Mouse (Mus musculus): Measurements from ENCODE around the gene Syne1. TPM values are rescaled to one million over a fixed set of nuclear protein-coding genes. Genes with fewer than 3 reads are reported as not detected.
A peak's percentile ranks its signal among the peaks of the same experiment; 100 is the strongest.

The Syne1 gene
- polyA plus RNA-seq, 1 experiment from 2014 or later = 17.8 TPM

DNA sequence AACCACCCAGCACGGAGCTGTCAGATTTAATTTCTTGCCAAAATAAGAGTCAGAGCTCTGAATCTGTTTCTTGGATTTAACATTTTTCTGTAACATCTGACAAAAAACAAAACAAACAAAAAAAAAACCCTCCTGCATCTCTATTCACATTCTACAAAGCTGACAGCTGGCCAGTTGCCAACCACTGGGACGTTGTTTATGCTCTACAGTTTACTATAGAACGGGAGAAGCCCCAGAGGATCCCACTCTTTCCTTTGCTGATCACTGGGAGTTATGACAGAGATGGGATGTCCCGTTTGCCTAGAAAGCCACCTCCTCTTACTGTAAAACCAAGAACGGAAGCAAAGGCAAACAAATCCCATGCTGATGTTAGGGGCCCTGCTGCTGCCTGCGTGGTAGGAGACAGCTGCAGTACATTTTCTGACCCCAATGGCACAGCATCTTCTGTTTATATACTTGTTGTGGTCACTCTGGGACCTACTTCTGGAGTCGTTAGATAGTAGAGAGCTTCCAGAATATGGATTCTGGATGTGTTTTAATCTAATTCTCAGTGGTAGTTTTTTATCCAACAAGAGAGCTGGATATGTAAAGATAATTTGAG lies 255.9 kb downstream of the Syne1 start:
- 25% methylated on average over 7 of the region's 7 CpGs for WGBS
- Histone ChIP-seq H3K9ac (replicated peaks; ENCODE audit: low read length) (no peak overlapping the region), H3K4me2 (ENCODE audit: low read length) (no peak overlapping the region), H3K9me3 (ENCODE audit: control insufficient read depth, low read length) (no peaks in the 10 kb centered on the region), H3K4me3 (replicated peaks; ENCODE audit: low read depth, low read length) (no peak overlapping the region), H3K27me3 (ENCODE audit: control insufficient read depth, insufficient read depth, low read length) (no peaks in the 10 kb centered on the region), H3K27ac (replicated peaks; ENCODE audit: low read depth, low read length) (no peak overlapping the region), H3K4me1 (ENCODE audit: control insufficient read depth, insufficient read depth, low read length) (peaks cover 3% of the 10 kb centered on the region; the same call in 1 of the 2 replicates), H3K36me3 (ENCODE audit: control insufficient read depth, insufficient read depth, low read length) (no peaks in the 10 kb centered on the region)
- no peak; the same call in 1 of the 2 replicates for ATAC-seq (ENCODE audit: low FRiP score, low TSS enrichment)
- DNase-seq = peak; percentile 71

DNA sequence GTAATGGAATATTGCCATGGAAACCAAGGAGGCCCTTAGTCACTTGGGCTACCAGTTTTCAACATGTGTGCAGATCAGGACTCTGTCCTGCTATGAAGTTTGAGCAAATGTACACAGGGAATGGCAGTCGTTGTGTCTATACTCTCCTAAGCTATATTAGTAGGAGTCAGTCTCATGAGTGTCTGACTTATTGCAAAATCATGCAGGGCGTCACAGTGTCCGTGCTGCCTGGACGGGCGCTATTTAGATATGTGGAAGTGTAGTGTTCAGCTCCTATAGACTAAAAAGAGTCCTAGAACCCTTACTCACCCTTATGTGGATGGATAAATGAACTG lies 261.7 kb downstream of the Syne1 start:
- Histone ChIP-seq H3K4me3 (replicated peaks; ENCODE audit: low read depth, low read length) (no peak overlapping the region), H3K9ac (replicated peaks; ENCODE audit: low read length) (no peak overlapping the region), H3K4me2 (ENCODE audit: low read length) (no peak overlapping the region), H3K9me3 (ENCODE audit: control insufficient read depth, low read length) (no peaks in the 10 kb centered on the region), H3K36me3 (ENCODE audit: control insufficient read depth, insufficient read depth, low read length) (no peaks in the 10 kb centered on the region), H3K27me3 (ENCODE audit: control insufficient read depth, insufficient read depth, low read length) (no peaks in the 10 kb centered on the region), H3K27ac (replicated peaks; ENCODE audit: low read depth, low read length) (no peak overlapping the region), H3K4me1 (ENCODE audit: control insufficient read depth, insufficient read depth, low read length) (no peaks in the 10 kb centered on the region)
- DNase-seq (no peak), ATAC-seq (ENCODE audit: low FRiP score, low TSS enrichment) (no peak)
- WGBS = 91% methylated on average over 5 of the region's 5 CpGs

DNA sequence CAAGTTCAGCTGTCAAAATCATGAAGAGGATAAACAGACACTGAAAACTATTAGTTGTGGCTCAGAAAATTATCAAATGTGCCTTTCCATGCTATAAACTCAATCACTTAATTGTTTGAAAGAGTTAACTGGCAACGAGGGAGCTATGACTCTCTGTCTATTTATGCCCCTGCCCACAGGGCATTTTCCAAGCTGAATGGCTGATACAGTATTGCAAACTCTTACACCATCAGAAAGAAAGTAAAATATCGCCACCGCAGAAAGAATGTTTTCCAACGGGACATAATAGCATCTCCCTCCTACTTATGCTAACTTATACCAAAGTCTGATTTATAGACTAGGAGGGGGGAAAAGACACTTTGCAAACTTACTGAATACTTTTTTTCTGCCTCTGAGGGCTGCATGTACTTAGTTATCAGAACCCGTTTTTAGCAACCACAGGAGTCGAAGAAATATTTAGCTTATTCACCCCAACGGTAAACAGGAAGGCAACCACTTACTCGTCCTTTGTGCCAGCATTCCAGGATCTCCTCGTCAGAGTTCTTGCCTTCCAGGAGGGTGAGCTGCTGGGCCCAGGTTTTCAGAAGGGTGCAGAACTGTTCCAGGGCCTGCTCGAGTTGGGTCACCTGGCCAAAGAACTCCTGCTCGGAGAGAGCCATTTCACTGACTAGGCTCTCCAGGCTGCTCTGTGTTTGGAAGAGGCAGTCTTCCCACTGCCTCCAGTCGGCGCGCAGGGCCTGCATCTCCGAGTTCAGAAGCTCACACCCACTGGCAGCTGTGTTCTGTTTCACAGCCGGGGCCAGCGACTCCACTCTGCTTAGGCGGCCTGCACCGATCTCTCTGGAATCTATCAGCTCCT lies 262.3 kb downstream of the Syne1 start:
- ATAC-seq (ENCODE audit: low FRiP score, low TSS enrichment) = no peak
- Histone ChIP-seq H3K9ac (replicated peaks; ENCODE audit: low read length) (no peak overlapping the region), H3K27ac (replicated peaks; ENCODE audit: low read depth, low read length) (no peak overlapping the region), H3K4me1 (ENCODE audit: control insufficient read depth, insufficient read depth, low read length) (no peaks in the 10 kb centered on the region), H3K36me3 (ENCODE audit: control insufficient read depth, insufficient read depth, low read length) (no peaks in the 10 kb centered on the region), H3K27me3 (ENCODE audit: control insufficient read depth, insufficient read depth, low read length) (no peaks in the 10 kb centered on the region), H3K9me3 (ENCODE audit: control insufficient read depth, low read length) (no peaks in the 10 kb centered on the region), H3K4me3 (replicated peaks; ENCODE audit: low read depth, low read length) (no peak overlapping the region), H3K4me2 (ENCODE audit: low read length) (no peak overlapping the region)
- no peak for DNase-seq
- 61% methylated on average over 19 of the region's 19 CpGs for WGBS

DNA sequence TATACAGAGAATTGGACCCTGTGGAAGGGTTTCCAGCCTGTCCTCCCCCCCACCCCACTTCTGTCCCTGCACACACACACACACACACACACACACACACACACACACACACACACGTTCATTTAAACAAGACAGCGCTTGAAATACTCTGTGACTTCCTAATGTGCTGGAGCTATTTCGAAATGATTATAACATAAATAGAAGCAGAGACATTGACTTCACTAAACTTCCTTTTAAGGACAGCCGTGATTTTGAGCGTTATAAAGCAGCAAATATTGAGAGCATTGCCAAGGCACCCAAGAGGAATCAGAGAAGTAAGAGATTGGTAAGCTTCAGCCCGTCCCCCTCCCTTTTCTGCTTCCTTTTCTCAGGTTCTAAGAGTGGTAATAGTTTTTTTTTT lies 263.0 kb downstream of the Syne1 start:
- Histone ChIP-seq H3K4me2 (ENCODE audit: low read length) (no peak overlapping the region), H3K9ac (replicated peaks; ENCODE audit: low read length) (no peak overlapping the region), H3K36me3 (ENCODE audit: control insufficient read depth, insufficient read depth, low read length) (no peaks in the 10 kb centered on the region), H3K27me3 (ENCODE audit: control insufficient read depth, insufficient read depth, low read length) (no peaks in the 10 kb centered on the region), H3K4me3 (replicated peaks; ENCODE audit: low read depth, low read length) (no peak overlapping the region), H3K27ac (replicated peaks; ENCODE audit: low read depth, low read length) (no peak overlapping the region), H3K4me1 (ENCODE audit: control insufficient read depth, insufficient read depth, low read length) (no peaks in the 10 kb centered on the region), H3K9me3 (ENCODE audit: control insufficient read depth, low read length) (no peaks in the 10 kb centered on the region)
- DNase-seq (no peak), ATAC-seq (ENCODE audit: low FRiP score, low TSS enrichment) (no peak)
- WGBS = 76% methylated on average over 6 of the region's 6 CpGs

DNA sequence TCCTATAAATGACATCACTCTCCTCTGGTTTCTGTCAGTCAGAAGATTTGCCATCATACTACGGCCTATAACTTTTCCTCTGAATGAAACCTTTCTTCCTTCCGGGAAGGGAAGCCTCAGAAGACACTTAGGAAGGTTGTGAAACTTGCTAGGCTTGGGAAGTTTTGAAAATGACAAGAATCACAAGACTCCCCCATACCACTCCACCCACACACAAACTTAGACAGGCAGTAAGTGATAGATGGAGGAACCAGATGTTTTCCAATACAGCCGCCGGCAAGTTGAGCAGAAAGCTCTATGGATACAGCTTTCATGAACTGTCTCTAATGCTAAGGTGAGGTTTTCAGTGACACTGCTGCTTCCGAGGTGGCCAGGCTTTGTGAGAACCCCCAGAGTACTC lies 275.5 kb downstream of the Syne1 start:
- DNase-seq = no peak
- Histone ChIP-seq H3K4me1 (ENCODE audit: control insufficient read depth, insufficient read depth, low read length) (no peaks in the 10 kb centered on the region), H3K4me3 (replicated peaks; ENCODE audit: low read depth, low read length) (no peak overlapping the region), H3K9me3 (ENCODE audit: control insufficient read depth, low read length) (no peaks in the 10 kb centered on the region), H3K27ac (replicated peaks; ENCODE audit: low read depth, low read length) (no peak overlapping the region), H3K9ac (replicated peaks; ENCODE audit: low read length) (no peak overlapping the region), H3K36me3 (ENCODE audit: control insufficient read depth, insufficient read depth, low read length) (no peaks in the 10 kb centered on the region), H3K27me3 (ENCODE audit: control insufficient read depth, insufficient read depth, low read length) (no peaks in the 10 kb centered on the region), H3K4me2 (ENCODE audit: low read length) (no peak overlapping the region)
- 93% methylated on average over 5 of the region's 5 CpGs for WGBS
- ATAC-seq (ENCODE audit: low FRiP score, low TSS enrichment) = no peak

DNA sequence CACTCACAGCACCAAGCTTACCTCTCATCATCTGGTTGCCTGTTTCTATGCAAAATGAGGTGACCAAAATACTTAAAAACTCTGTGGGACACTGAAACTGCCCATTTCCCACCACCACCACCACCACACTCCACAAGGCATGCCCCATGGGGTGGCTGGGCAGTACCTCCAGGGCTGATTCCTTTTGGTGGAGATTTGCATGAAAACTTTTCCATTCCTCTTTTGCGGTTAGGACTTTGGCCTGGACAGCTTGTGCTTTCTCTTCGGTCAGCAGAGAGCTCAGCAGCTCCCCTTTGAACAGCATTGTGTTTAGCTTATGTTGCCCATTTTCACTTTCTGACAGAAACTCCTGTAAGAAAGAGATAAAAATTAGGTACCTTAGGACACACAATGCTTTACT lies 280.6 kb downstream of the Syne1 start:
- Histone ChIP-seq H3K27ac (replicated peaks; ENCODE audit: low read depth, low read length) (no peak overlapping the region), H3K9me3 (ENCODE audit: control insufficient read depth, low read length) (no peaks in the 10 kb centered on the region), H3K9ac (replicated peaks; ENCODE audit: low read length) (no peak overlapping the region), H3K27me3 (ENCODE audit: control insufficient read depth, insufficient read depth, low read length) (no peaks in the 10 kb centered on the region), H3K4me3 (replicated peaks; ENCODE audit: low read depth, low read length) (no peak overlapping the region), H3K4me2 (ENCODE audit: low read length) (no peak overlapping the region), H3K36me3 (ENCODE audit: control insufficient read depth, insufficient read depth, low read length) (no peaks in the 10 kb centered on the region), H3K4me1 (ENCODE audit: control insufficient read depth, insufficient read depth, low read length) (no peaks in the 10 kb centered on the region)
- WGBS = 82% methylated on average over 2 of the region's 2 CpGs
- DNase-seq (no peak), ATAC-seq (ENCODE audit: low FRiP score, low TSS enrichment) (no peak)

DNA sequence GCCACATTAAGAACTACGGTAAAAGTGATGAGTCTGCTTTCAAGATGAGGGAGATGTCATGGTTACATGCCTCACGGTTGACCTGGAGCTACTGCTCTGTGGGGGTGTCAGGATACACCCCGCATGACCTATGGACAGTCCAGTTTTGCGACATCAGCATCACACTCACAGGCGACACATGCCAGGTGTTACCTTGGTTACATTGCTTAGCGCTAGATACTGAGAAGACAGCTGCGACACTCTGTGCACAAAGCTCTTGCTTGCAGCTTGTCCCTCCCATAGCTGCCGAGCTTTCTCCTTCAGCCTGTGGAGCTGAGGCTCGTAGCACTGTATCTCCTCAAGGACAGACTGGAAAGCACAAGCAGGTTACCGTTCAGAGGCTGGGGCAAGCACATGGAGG lies 286.9 kb downstream of the Syne1 start:
- DNase-seq (peak; percentile 13), ATAC-seq (ENCODE audit: low FRiP score, low TSS enrichment) (0 out of 2 replicates have a peak, but pooled peaks have one; percentile 38)
- Histone ChIP-seq H3K9me3 (ENCODE audit: control insufficient read depth, low read length) (no peaks in the 10 kb centered on the region), H3K27me3 (ENCODE audit: control insufficient read depth, insufficient read depth, low read length) (no peaks in the 10 kb centered on the region), H3K36me3 (ENCODE audit: control insufficient read depth, insufficient read depth, low read length) (no peaks in the 10 kb centered on the region), H3K27ac (replicated peaks; ENCODE audit: low read depth, low read length) (no peak overlapping the region), H3K4me3 (replicated peaks; ENCODE audit: low read depth, low read length) (no peak overlapping the region), H3K9ac (replicated peaks; ENCODE audit: low read length) (no peak overlapping the region), H3K4me1 (ENCODE audit: control insufficient read depth, insufficient read depth, low read length) (no peaks in the 10 kb centered on the region), H3K4me2 (ENCODE audit: low read length) (no peak overlapping the region)
- WGBS = 59% methylated on average over 10 of the region's 10 CpGs

DNA sequence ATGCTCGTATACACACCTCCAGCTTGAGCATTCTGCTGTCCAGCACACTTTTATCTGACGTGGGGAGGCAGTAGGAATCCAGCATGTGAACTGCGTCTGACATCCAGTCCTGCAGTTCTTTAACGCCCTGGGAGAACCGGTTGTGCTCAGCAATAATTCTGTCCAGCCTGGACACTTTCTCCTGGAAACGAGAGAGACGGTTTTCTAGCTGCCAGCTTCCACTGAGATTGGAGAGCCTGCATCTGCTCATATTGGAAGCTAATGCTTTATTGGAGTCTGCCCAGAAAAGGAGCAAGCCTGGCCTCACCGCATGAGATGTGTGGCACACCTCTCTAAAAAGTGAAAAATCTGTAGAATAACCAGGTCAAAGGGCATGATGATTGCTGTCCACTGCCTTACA lies 288.6 kb downstream of the Syne1 start:
- WGBS = 87% methylated on average over 8 of the region's 8 CpGs
- Histone ChIP-seq H3K36me3 (ENCODE audit: control insufficient read depth, insufficient read depth, low read length) (no peaks in the 10 kb centered on the region), H3K9me3 (ENCODE audit: control insufficient read depth, low read length) (no peaks in the 10 kb centered on the region), H3K9ac (replicated peaks; ENCODE audit: low read length) (no peak overlapping the region), H3K4me1 (ENCODE audit: control insufficient read depth, insufficient read depth, low read length) (no peaks in the 10 kb centered on the region), H3K27me3 (ENCODE audit: control insufficient read depth, insufficient read depth, low read length) (no peaks in the 10 kb centered on the region), H3K4me2 (ENCODE audit: low read length) (no peak overlapping the region), H3K4me3 (replicated peaks; ENCODE audit: low read depth, low read length) (no peak overlapping the region), H3K27ac (replicated peaks; ENCODE audit: low read depth, low read length) (no peak overlapping the region)
- ATAC-seq (ENCODE audit: low FRiP score, low TSS enrichment) = no peak
- no peak for DNase-seq

DNA sequence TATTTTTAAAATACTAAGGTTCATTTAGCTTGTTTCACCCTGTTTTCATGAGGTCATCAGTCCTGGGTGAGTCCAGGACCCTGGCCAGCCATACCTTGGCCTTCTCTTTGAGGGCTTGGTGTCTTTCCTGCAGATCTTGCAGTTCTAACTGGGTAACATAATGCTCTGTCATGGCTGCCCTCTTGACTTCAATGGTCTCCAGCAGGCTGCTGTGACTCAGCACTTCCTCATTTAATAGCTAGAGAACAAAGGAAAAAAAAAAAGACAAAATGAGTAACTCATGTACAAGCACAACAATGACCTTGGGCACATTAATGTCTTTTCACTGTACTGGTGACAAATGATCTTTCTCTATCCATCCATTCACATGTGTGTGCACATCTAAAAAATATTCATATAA lies 294.6 kb downstream of the Syne1 start:
- H3K4me3 ChIP-seq (replicated peaks; ENCODE audit: low read depth, low read length) = no peak overlapping the region
- no peak for ATAC-seq (ENCODE audit: low FRiP score, low TSS enrichment)
- no peaks in the 10 kb centered on the region for H3K9me3 ChIP-seq (ENCODE audit: control insufficient read depth, low read length)
- no peaks in the 10 kb centered on the region for H3K4me1 ChIP-seq (ENCODE audit: control insufficient read depth, insufficient read depth, low read length)
- H3K27me3 ChIP-seq (ENCODE audit: control insufficient read depth, insufficient read depth, low read length) = no peaks in the 10 kb centered on the region
- H3K4me2 ChIP-seq (ENCODE audit: low read length) = no peak overlapping the region
- DNase-seq = no peak
- H3K9ac ChIP-seq (replicated peaks; ENCODE audit: low read length) = no peak overlapping the region
- no peak overlapping the region for H3K27ac ChIP-seq (replicated peaks; ENCODE audit: low read depth, low read length)
- H3K36me3 ChIP-seq (ENCODE audit: control insufficient read depth, insufficient read depth, low read length) = 0 out of 2 replicates have a peak, but pooled peaks cover 2% of the 10 kb centered on the region
